Mouse (Mus musculus) CD4-positive helper T cell, adult 2 months (primary cell): ENCODE data around the gene Ufsp2.

ENCODE experiments used
- DNase-seq: peaks from one replicate; pipeline ENCODE4 v3.0.0-alpha.2; 2012; ENCODE audit warnings: low read depth, missing footprints, low spot score

Gene Ufsp2

DNA sequence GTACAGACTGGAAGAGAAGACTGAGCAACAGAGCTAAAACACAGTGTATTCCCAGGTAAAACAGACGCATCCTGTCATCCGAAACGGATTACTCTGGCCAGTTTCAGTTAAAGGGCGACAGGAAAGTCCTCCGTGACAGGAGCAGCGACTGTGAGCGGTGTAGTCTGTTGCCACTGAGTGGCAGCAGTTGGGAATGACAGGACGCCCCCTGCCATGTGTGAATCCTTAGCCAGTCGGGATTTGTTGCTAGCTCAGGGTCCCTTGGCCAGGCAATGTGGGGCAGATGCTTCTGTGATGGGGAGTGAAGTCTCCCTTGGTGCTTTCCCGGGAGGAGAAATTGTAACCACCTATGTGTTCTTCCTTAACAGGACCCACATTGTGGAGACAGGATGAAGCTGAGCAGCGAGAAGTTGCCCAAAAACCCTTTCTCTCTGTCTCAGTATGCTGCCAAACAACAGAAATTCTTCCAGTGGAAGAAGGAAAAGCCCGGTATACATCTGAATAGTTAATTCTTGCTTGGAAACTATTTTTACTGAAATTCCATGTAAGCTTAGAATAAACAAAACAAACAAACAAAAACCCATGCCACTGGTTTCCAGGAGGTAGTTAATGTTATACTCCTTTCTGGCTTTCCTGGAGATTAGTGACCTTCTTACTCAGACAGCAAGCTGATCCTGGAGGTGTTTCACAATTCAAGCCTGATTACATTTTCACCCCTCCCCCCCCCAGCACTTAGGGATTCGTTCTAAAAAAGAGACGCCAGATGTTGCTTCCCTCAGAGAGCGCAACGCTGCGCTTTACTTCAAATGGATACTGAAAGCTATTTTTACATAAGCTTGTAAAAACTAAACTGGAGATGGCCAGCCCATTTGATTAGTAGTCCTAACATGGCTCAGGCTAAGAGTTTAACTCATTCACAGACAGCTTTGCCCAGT, 35.7 kb downstream of the Ufsp2 start:
- DNase-seq = no peak

DNA sequence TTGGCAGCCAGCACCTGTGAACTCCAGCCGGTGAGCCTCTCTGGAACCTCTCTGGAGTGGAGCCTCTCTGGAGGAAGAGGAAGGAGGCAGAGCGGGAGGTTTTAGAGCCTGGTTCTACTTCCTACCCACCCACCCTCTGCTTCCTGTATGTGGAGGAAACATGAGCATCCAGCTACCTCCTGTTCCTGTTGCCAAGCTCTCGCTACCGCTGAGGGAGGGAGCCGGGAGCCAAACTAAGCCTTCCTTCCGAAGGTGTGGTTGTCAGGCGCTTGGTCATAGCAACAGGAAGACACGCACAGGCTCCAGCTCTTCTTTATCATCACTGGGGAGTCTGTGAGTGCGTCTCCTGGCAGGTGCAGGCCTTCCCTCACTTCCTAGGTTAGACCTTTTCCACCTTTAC, 46.9 kb downstream of the Ufsp2 start:
- no peak for DNase-seq

DNA sequence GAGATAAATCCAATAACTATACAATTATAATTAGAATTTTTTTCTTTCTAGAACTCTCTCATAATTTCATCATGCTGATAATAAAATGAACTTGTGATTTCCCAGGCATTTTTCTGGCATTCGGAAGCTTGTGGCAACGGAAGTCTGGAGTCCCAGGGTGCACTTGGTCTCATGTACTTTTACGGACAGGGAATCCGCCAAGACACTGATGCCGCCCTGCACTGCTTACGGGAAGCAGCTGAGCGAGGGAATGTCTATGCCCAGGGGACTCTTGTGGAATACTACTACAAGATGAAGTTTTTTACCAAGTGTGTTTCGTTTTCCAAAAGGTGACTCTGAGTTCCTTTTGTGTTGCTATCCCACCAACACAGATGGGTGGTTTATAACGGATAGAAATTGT, 47.4 kb downstream of the Ufsp2 start:
- DNase-seq = no peak

DNA sequence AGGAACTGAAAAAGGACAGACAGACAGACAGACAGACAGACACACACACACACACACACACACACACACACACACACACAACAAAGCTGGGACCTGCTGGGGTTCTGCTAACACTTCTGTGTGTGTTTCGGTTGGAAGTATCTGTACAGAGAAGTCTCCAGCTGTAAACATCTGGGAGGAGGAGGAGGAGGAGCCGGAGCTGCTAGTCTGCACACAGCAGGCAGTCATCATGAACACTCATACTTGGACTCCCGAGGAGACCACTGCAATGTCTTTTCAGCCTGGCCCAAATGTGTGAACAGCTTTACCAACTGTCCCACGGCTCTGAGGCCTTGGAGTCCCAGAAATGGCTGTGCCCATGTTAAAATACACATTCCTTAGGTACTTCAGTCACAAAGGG, 49.1 kb downstream of the Ufsp2 start:
- DNase-seq = no peak

DNA sequence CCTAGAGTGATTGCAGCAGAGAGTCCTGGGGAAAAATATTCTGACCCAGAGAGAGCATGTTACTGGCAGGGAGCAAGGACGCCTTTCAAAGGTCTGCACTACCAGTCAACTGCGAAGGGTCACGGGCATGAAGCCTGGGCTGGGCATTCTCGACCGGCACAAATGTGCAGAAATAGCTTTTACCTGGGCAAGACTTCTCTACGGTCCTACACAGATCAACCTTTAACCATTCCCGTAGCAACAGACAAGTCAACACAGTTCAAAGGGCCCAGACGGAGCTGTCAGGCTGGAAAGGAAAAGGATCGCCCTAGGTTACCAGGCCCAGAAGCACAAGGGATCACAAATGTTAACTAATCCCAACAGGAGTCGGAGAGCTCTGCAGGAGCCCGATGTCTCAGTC, 60.9 kb downstream of the Ufsp2 start:
- no peak for DNase-seq

DNA sequence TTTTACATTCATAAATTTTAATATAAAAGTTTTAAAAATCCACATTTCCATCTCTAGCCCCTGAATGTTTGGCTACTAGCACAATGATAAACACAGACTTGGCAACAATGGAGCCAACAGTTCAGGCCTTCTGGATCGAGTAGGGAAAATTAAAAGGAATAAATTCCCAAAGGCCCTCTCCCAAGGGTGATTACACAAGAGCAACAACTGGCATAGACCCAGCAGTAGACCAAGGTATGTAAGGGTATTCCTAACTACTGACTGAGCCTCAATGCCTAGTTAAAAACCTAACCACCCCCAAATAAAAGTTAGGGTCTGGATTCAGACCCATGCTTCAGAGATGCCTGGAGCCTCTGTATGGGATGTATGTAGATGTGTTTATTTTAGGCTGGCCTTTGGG, 64.3 kb downstream of the Ufsp2 start:
- DNase-seq = no peak

DNA sequence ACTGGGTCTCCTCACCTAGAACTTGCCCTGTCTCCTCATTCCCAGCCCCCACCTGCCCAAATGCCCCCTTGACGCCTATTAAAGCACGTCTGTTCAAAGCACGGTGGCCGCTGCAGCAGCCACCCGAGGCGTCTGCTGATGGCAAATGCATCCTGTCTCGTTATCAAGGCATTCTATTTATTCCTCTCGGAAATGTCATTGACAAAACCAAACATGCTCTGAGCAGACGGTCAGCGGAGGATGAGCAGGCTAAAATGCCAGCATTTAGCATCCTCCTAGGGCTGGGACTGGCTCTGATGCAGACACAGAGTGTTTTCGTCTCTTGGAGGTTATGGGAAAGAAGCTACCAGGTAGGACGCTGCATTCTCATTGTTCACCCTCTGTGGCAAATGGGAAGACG, 64.9 kb downstream of the Ufsp2 start:
- DNase-seq = no peak
